Mouse (Mus musculus): ENCODE measurements around the gene Mrpl9.

Mrpl9 gene

DNA sequence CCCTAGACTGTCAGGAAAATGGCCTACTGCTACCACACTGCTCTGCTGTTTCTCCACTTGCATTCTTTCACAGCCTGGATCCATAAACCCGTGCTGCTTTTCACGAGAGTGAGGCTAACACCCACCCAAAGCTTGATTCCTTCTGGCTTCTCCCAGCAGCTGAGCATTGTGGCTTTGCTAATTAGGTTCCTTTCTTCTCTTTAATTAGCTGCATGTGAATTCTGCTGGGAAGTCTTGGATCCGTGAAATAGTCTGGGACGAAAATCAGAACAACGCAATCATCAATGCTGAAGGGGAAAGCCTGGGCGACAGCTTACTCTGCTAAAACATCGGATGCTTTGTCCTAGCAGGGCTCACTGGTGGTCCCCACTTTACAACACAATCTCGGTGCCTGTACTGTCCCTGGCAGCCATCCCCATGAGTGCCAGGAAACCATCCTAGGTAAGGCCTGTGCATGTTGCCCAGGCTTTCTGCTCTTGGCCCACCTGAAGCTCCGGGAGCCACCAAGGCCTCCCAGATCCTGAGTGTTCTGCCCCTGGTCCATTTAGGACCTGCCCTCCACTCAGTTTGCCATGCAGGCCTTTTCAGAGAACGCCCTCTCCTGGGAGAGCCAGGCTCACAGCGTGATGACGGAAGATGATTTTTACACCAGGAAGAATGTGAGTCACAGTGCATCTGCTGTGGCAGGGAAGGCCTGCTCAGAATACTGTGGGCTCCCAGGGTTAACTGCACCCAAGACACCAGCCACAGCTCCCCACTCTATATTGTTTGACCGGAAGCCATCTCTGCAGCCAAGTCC is 22.7 kb downstream of the Mrpl9 start:
- no peak for DNase-seq (ENCODE audit: low spot score in 2 of 2)

GRCm38 (mm10) chr3:94468931-94469330 is 25.8 kb downstream of the Mrpl9 start:
- DNase-seq (ENCODE audit: low spot score in 2 of 2): peak; percentile 15 to 59

GRCm38 (mm10) chr3:94472447-94473114 is 29.5 kb downstream of the Mrpl9 start:
- peak in 1 of 2 experiments; percentile 31 for DNase-seq (ENCODE audit: low spot score in 2 of 2)

DNA sequence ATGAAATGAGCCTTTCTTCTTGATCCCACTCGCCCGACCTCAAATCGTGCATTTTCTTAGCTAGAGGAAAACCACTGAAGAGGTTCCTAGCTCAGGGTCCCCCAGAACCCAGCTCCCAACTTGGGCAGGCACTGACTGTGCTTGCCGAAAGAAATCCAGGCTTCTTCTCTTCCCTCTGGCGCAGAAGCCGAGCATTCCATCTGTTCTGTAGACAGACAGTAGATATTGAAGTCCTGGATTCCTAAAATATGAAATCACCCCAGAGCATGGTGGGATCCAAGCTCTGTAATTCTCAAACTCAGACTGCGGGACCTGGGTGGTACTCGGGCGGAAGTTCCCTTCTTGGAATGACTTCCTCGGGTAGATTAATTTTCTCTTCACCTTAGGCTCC is 30.0 kb downstream of the Mrpl9 start:
- DNase-seq (ENCODE audit: low spot score in 2 of 2): no peak

DNA sequence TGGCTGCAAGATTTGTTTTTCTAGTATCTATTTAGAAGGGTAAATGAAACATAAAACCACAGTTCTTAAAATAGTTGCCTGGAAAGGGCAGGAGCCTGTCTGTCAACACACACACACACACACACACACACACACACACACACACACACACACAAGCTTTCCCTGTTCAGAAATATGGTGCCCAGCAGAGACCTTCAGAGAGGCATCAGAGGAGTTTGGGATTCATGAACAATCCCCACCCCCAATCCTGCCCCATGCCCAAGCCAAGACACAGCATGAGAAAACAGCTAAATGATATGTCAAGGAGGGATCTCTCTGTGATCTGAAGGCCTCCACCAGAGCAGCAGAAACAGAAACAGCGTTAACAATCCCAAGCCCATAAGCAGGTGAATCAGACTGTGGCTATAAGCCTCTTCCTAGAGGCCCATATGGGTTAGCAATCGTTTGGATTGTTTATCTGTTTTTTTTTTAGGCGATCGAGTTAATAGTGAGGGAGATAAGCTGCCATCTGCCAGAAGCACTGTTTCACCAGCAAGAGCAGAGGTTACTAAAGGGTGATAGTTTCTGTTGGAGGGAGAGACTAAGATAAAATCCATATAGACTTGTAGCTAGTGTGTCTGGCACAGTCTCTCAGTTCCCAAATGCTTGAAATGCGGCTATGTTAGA is 30.6 kb downstream of the Mrpl9 start:
- no peak for DNase-seq (ENCODE audit: low spot score in 2 of 2)

DNA sequence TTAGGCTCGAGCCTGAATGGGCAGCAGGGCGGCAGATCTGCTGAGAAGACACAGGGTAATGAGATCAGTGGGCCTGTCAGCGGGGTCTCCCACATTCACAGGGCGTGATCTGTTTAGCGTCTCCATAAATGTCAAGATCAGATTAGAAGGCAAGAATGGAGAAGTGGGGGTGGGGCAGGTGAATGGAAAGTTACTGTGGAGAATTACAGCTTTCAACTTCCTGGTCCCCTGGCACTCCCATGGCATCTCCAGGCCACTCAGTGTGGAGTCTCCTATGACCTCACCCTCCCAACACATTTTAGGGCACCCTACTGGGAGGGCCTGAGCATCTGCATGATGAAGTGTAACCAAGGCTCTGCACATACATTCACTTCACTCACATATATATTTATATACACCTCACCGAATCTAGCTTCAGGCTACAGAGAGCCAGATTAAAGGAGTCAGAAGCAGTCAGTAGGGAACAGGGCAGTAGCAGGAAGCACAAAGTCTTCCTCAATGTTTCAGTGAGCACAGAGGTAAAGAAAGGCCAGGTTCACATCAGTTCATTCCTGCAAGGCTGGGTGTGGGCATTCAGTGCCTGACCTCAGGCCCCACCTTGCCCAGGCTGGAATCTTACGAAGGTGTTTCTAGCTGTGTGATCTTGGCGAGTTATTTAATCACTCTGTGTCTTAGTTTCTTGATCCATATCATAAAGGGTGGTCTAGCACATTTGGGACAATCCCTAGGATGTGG is 33.4 kb downstream of the Mrpl9 start:
- DNase-seq (ENCODE audit: low spot score in 2 of 2): peak in 1 of 2 experiments; percentile 25

- DNase-seq (ENCODE audit: low spot score in 2 of 2): no peak
These were observed 34.3 kb downstream of the Mrpl9 start for GRCm38 (mm10) chr3:94477444-94477843.

DNA sequence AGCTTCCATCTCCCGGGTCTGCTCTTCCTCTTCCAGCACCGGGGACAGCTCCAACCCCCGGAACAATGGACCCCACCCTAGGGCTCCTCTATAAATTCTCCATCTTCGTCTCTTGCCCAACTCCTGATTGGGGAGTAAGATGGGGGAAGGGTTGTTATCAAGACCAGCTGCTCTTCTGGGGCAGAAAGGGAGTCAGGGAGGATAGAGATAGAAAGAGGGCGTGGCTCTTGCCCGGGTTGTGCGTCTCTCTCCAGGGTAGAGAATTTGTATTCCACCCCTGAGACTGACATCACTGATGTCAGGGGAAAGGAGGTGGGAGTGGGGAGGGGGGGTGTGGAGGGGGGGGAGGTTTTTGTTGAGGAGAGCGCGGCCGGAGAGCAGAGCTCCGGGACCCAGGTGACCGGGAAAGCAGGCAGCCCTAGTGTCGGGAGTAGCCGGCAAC is 34.9 kb downstream of the Mrpl9 start, which contains the start of gene Celf3:
Celf3 (plus strand) TSS at position 315 of the 442 bp plus-strand sequence.
- no peak for DNase-seq (ENCODE audit: low spot score in 2 of 2)

DNA sequence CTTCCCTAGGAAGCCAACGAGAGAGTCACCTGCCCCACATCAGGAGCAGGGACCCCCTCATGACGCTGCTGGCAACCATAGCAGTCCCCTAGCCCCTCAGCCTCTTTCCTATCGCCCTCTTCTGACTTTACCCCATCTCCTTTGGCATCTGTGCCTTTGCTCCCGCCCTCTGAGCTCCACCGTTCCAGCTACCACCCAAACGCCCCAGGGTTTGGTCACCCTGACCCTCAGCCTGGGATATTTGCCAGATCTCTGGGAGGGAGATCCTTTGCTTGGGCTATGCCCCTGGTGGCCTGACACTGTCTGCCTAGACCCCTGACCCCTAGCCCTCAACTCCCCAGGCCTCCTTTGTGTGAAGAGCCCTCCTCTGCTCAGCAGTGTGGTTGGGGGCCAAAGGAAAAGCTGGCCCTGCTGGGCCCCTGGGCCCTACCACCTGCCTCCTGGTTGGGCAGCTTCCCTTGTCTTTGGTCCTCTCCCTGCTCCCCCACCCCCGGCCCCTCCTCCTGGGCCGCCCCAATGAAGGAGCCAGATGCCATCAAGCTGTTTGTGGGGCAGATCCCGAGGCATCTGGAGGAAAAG is 35.6 kb downstream of the Mrpl9 start:
- DNase-seq (ENCODE audit: low spot score in 2 of 2): no peak

DNA sequence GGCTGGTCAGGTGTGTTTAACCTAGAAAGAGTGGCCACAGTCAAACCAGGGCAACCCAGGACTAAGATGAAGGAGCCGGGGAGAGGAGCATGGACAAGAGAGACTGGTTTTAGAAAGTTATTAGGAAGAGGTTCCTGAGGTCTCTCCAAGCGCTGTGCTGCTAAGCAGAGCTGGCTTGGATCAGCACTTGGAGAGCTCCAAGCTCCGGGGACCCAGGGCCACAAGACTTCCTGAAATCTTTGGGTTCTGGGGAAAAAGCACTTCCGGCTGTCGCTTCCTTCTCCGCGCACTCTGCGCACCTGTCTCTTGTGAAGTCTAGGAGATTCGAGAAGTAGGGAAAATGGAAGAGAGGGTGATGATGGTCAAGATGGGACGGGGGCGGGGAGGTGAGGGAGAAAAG is 36.4 kb downstream of the Mrpl9 start:
- no peak for DNase-seq (ENCODE audit: low spot score in 2 of 2)

DNA sequence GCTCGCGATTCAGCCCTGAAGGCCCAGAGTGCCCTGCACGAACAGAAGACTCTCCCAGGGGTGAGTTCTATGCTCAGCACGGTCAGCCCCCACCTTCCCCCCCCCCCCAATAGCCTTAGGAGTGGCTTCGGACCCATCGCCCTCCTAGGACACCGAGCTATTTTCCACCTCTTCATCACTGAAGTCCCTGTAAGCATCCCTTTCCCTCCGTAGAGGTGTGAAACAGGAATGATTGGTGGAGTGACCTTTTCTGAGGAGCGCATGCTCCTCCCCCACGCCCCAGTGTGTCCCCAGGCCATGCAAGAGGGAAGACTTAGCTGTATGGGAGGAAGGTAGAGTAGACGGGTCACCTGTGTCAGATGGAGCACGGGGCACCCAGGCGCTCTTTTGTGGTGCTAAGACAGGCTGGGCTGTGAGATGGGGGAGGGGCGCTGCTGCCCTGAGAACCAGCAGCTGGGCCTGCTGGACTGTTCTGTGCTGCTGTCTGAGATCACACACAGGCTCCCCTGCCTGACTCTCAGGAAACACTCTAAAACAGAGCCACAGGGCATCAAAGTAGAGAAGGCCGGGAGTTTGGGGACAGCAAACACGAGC is 37.3 kb downstream of the Mrpl9 start, which contains the start of gene Riiad1:
Riiad1 (minus strand) TSS at position 51 of the 594 bp plus-strand sequence.
- no peak for DNase-seq (ENCODE audit: low spot score in 2 of 2)

- DNase-seq (ENCODE audit: low spot score in 2 of 2): no peak
These were observed 38.3 kb downstream of the Mrpl9 start for GRCm38 (mm10) chr3:94481429-94481828.

DNA sequence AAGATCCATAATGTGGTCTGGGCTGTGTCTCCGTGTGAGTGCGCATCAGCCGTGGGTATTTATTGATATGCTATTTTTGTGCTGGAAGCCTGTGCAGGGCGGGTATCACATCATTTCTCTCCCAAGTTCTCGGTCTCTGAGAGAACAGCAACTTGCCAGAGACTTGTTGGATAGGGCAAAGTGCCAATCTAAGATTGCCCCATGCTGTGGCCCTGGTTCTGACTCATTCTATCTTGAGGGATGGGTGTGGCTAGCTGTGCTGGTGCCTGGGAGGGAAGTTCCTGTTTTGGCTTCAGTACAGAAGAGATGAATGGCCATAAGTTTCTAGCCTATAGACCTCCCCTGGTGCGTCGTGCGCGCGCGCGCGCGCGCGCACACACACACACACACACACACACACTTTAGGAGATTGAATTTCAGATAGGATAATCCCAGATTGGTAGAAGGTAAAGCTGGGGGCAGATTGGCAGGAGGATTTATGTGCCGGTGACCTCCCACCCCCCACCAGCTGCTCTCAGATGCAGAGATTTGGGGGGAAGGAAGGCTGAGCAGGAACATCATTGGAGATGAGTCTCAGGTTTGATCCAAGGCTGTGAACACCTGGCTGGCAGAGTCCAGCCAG is 39.8 kb downstream of the Mrpl9 start:
- peak; percentile 42 to 70 for DNase-seq (ENCODE audit: low spot score in 2 of 2)

- no peak for DNase-seq (ENCODE audit: low spot score in 2 of 2)
These were observed 40.8 kb downstream of the Mrpl9 start for GRCm38 (mm10) chr3:94483790-94484439.

GRCm38 (mm10) chr3:94485922-94486321 is 42.8 kb downstream of the Mrpl9 start:
- DNase-seq (ENCODE audit: low spot score in 2 of 2): no peak

DNA sequence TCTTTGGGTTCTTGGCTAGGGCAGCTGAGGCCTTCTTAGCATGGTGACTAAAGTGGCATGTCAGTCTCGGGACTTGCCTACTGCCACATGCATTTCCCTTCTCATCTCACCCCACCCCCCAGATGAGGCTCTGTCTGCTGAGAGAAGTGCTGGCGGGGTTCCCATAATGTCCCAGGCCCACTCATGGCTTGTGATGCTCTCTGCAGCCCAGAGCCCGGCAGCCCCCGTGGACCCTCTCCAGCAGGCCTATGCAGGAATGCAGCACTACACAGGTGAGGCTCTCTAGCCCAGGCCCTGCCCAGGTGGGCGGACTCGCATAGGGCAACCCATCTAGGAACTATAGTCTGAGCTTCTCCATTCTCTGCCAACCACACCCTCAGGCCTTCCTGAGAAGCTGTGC is 44.5 kb downstream of the Mrpl9 start:
- DNase-seq (ENCODE audit: low spot score in 2 of 2): no peak

GRCm38 (mm10) chr3:94497162-94497561 is 54.0 kb downstream of the Mrpl9 start:
- no peak for DNase-seq (ENCODE audit: low spot score in 2 of 2)
